Mouse (Mus musculus) embryonic facial prominence, embryonic 15.5 days (tissue): ENCODE measurements around the gene Ptprg. TPM values are rescaled to one million over a fixed set of nuclear protein-coding genes. Genes with fewer than 3 reads are reported as not detected.
A peak's percentile ranks its signal among the peaks of the same experiment; 100 is the strongest.
"Not testable (repeated sequence)": the region's sequence is repeated elsewhere in the genome, so short reads cannot be mapped to it uniquely, and the experiment has no call there.

Experiments
- ATAC-seq: fragments of 200-750 bp; cut with Nextera tagmentation; 2 replicates; pipeline ENCODE4 v1.8.0; 2017; ENCODE audit warnings: low read depth, moderate TSS enrichment; ENCODE audit not compliant: insufficient number of reproducible peaks, low FRiP score, low TSS enrichment
- H3K27ac ChIP-seq: fragments of 300-500 bp; sonication (generic); replicated peaks from 2 replicates; pipeline ENCODE4 v1.5.1; 2015; ENCODE audit warnings: mild to moderate bottlenecking, inconsistent platforms
- H3K27me3 ChIP-seq: fragments of 300-500 bp; sonication (generic); 2 replicates; pipeline ENCODE4 v1.6.1; 2015; ENCODE audit warnings: inconsistent platforms
- H3K36me3 ChIP-seq: fragments of 300-500 bp; sonication (generic); 2 replicates; pipeline ENCODE4 v1.6.1; 2015; ENCODE audit warnings: mild to moderate bottlenecking, inconsistent platforms
- H3K4me1 ChIP-seq: fragments of 300-500 bp; sonication (generic); 2 replicates; pipeline ENCODE4 v1.6.1; 2015; ENCODE audit warnings: inconsistent platforms
- H3K4me2 ChIP-seq: fragments of 300-500 bp; sonication (generic); replicated peaks from 2 replicates; pipeline ENCODE4 v1.6.1; 2015; ENCODE audit warnings: mild to moderate bottlenecking, inconsistent platforms
- H3K4me3 ChIP-seq: fragments of 300-500 bp; sonication (generic); replicated peaks from 2 replicates; pipeline ENCODE4 v1.5.1; 2015; ENCODE audit warnings: mild to moderate bottlenecking, inconsistent platforms
- H3K9ac ChIP-seq: fragments of 300-500 bp; sonication (generic); 2 replicates; pipeline ENCODE4 v1.6.1; 2015; ENCODE audit warnings: inconsistent platforms
- H3K9me3 ChIP-seq: fragments of 300-500 bp; sonication (generic); replicated peaks from 2 replicates; pipeline ENCODE4 v1.6.1; 2016; ENCODE audit warnings: inconsistent platforms
- WGBS: fragments of 180-500 bp; shearing (Covaris S2); methylation state at CpG from one replicate; pipeline ENCODE4 v1.1.7; 2015; 5-methylcytosine and 5-hydroxymethylcytosine counted together
- polyA plus RNA-seq: library from polyadenylated mRNA; unstranded; fragments of >200 nt; fragmentation: Nextera tagmentation; extraction: Ambion mirVana; gene quantifications from 2 replicates; pipeline ENCODE4 v1.2.1, GENCODE M21; 2015

The Ptprg gene
- polyA plus RNA-seq, 1 experiment from 2014 or later: 25.6 TPM

DNA sequence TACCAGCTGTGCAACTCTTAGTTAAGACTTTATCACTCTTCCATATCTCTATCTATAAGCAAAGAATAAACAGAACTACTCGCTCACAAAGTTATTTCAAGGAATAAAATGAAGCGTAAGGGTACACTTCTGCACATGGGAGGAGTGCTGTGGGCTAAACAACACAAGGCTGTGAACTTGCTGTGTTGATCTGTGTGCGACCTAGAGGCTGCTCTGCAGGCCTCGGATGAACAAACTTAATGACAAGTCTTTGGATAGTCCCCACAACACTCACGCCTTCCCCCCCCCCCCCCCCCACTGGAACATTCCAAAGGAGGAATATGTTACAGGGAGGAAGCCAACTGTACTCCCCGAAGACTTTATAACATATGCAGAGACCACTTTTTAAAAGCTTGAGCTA lies 730.3 kb downstream of the Ptprg start, which contains the start of gene Gm49355:
Gene Gm49355 (plus strand): TSS at position 336 of the 400 bp plus-strand sequence.
- no peaks in the 10 kb centered on the region for H3K4me1 ChIP-seq
- H3K9me3 ChIP-seq: no peaks in the 10 kb centered on the region
- 0 out of 2 replicates have a peak, but pooled peaks cover 3% of the 10 kb centered on the region for H3K36me3 ChIP-seq
- peak within 1 kb of the TSS; percentile 69 for H3K4me3 ChIP-seq
- H3K27me3 ChIP-seq: no peaks in the 10 kb centered on the region
- H3K27ac ChIP-seq: peak within 1 kb of the TSS; percentile 91
- H3K9ac ChIP-seq: peak within 1 kb of the TSS; percentile 73
- peak within 1 kb of the TSS; percentile 65 for H3K4me2 ChIP-seq
- 0 out of 2 replicates have a peak, but pooled peaks have one; percentile 3 for ATAC-seq
- WGBS: 80% methylated on average over 6 of the region's 6 CpGs

DNA sequence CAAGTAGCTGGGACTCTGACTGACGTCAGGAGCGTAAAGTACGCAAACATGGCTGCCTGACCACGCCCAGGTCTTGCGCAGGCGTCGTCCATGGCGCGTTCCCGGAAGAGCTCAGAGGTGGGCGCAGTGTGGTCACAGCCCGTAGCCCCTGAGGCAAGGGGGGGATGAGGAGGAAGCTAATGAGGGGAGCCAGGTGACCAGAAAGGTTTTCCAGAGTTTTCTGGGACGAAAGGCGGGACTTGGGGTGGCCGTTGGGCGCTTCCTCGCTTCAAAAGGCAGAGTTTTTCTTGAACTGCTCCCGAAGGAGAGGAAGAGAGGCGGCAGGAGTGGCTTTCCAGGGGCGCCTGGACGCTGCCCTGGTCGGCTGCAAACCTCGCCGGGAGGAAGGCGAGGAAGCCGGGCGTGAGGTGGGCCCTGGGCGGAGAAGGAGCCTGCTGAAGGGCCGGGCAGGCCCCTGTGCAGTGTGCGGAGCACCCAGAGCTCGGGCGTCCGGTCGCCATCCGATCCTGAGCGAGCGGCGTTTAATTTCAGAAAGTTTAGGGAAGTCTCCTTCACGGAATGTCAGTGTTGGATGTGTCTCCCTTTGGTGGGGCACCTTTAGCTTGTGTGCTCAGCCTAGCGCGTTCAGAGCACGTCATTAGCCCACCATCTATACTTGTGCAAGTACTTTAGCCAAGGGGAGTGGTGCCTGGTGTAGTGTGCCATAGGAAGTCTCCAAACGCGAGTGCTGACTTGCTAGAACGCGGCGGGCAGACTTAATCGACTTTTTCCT lies 731.0 kb downstream of the Ptprg start, which contains the start of gene 3830406C13Rik:
Gene 3830406C13Rik (plus strand): TSS at position 33 of the 772 bp plus-strand sequence.
- Histone ChIP-seq H3K27me3 (no peaks in the 10 kb centered on the region), H3K4me1 (no peaks in the 10 kb centered on the region), H3K4me3 (peak within 1 kb of the TSS; percentile 69), H3K9me3 (no peaks in the 10 kb centered on the region), H3K4me2 (peak within 1 kb of the TSS; percentile 65), H3K9ac (peak within 1 kb of the TSS; percentile 73), H3K36me3 (0 out of 2 replicates have a peak, but pooled peaks cover 3% of the 10 kb centered on the region), H3K27ac (peak within 1 kb of the TSS; percentile 91)
- under 1% methylated on average over 48 of the region's 48 CpGs for WGBS
- peak; percentile 94 for ATAC-seq

DNA sequence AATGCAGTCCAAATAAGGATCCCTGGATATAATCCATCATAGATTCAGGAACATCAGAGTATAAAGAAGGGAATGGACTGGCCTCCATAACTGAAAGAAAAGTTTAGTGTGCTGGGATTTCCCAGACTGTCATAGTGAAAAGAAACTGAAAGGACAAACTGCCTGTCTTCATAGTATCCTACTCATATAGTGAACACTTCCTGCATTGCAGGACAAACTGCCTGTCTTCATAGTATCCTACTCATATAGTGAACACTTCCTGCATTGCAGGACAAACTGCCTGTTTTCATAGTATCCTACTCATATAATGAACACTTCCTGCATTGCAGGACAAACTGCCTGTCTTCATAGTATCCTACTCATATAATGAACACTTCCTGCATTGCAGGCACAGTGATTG lies 736.4 kb downstream of the Ptprg start:
- not testable (repeated sequence) for H3K4me2 ChIP-seq, H3K9ac ChIP-seq, H3K27me3 ChIP-seq, H3K36me3 ChIP-seq, H3K27ac ChIP-seq, H3K4me1 ChIP-seq, H3K4me3 ChIP-seq, H3K9me3 ChIP-seq, ATAC-seq

Other genes with a start within 250 kb of the Ptprg start
- 0.95 and 1.0 TPM in 2 replicates for gene Gm3839, start 196.8 kb upstream of the Ptprg start, polyA plus RNA-seq